ENCODE assay signal across 15 mouse cellular contexts in the genomic region with DNA sequence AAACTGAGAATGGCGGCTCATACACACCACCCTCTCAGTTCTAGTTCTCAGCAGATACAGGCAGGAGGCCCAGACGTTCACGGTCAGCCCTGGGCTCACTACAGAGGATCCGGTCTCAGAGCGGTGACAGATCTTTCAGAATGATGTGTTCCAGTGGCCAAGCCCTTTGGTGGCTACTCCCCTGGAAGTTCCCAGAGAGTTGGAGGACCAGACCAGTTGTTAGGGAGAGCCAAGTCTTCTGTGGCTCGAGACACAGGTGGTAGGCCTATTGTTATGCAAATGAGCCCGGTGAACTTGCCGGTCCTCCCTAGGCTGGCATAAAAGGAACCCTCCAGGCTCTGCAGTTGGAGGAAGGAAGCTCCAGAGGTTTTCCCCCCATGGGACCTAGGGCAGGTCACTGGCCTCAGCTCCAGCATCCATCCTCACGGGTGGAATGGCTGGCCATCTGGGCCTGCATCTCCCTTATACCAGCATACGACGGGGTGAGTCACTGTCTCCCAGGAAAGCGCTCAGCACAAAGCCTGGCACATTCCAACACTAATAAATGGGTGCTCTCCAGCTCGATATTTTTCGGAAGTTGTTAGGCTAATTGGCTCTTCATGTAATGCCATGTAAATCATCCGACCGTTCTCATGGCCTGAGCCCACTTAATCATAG. TPM values are rescaled to one million over a fixed set of nuclear protein-coding genes. Genes with fewer than 3 reads are reported as not detected.
DNase-seq lines count a peak whose midpoint lies in the region; ATAC-seq and TF ChIP-seq lines count a peak whose summit lies in the region.
"Had no signal": no experiment of that assay in that cellular context is flagged by ENCODE, and none has a peak within 500 bp of the region (broad histone marks: within the 10 kb centered on the region; RNA-seq: fewer than 3 reads in every experiment).

No protein-coding gene starts in this region.

- no peaks in the 10 kb centered on the region for H3K9me3 ChIP-seq in heart, embryonic 12.5 days (replicated peaks)
- H3K9me3 ChIP-seq: hindbrain, embryonic 13.5 days; limb, embryonic 15.5 days; lung, embryonic 15.5 days; stomach, embryonic 15.5 days had no signal

- H3K4me2 ChIP-seq in heart, embryonic 12.5 days = 0 out of 2 replicates have a peak overlapping the region, but pooled peaks have one; percentile 5
- H3K4me2 ChIP-seq: hindbrain, embryonic 13.5 days; limb, embryonic 15.5 days; lung, embryonic 15.5 days; stomach, embryonic 15.5 days had no signal

- peaks cover 33% of the 10 kb centered on the region for H3K4me1 ChIP-seq in heart, embryonic 12.5 days (replicated peaks)
- peaks cover 46% of the 10 kb centered on the region for H3K4me1 ChIP-seq in thymus, adult 2 months (replicated peaks; ENCODE audit: control insufficient read depth, insufficient read depth, low read length)

- WGBS in heart, embryonic 12.5 days = 29% methylated on average over 16 of the region's 16 CpGs
- WGBS in thymus, adult 2 months = 83% methylated on average over 16 of the region's 16 CpGs

- no peak overlapping the region for H3K4me3 ChIP-seq in heart, embryonic 12.5 days
- H3K4me3 ChIP-seq in thymus, adult 2 months (ENCODE audit: control insufficient read depth, insufficient read depth, low read length) = no peak overlapping the region
- H3K4me3 ChIP-seq: hindbrain, embryonic 13.5 days; limb, embryonic 15.5 days; lung, embryonic 15.5 days; stomach, embryonic 15.5 days had no signal

- ATAC-seq in heart, embryonic 12.5 days (ENCODE audit: insufficient number of reproducible peaks, low FRiP score) = no peak
- ATAC-seq: activated CD4-positive, CD25-positive, alpha-beta regulatory T cell, adult 4 months had no signal

- DNase-seq in heart, postnatal 25 days (ENCODE audit: low spot score) = no peak
- peak; percentile 7 to 20 for DNase-seq in thymus, postnatal 36 days
- DNase-seq in thymus, adult 2 months = no peak
- DNase-seq in ZHBTc4 (ENCODE audit: low read depth, low spot score) = peak; percentile 92
- no peak for DNase-seq in gastrocnemius, postnatal 4 days (ENCODE audit: low spot score in 2 of 2)
- no peak for DNase-seq in layer of hippocampus, adult 18-20 months (ENCODE audit: low spot score in 2 of 2)
- DNase-seq: cerebellum, postnatal 25 days; kidney, adult 18-20 months; right cerebral cortex, postnatal 4 days had no signal

- H3K36me3 ChIP-seq in heart, embryonic 12.5 days = no peaks in the 10 kb centered on the region
- H3K36me3 ChIP-seq in thymus, adult 2 months (ENCODE audit: control insufficient read depth, insufficient read depth, low read length) = peaks cover 6% of the 10 kb centered on the region
- H3K36me3 ChIP-seq: hindbrain, embryonic 13.5 days; limb, embryonic 15.5 days; lung, embryonic 15.5 days; stomach, embryonic 15.5 days had no signal

- intact Hi-C loops in heart, postnatal 25 days (cut with DNase I) = loop anchor here (2.0 kb wide), 1 partner anchor 16 kb away; no protein-coding TSS in a partner anchor

- no peak for TF ChIP-seq CTCF in thymus, adult 2 months (IDR thresholded peaks at IDR 0.05; ENCODE audit: borderline replicate concordance, control insufficient read depth, extremely low read depth, insufficient read depth, low read length, poor library complexity)

- H3K27ac ChIP-seq in heart, embryonic 12.5 days (ENCODE audit: poor library complexity, severe bottlenecking) = no peak overlapping the region
- H3K27ac ChIP-seq in thymus, adult 2 months (ENCODE audit: control insufficient read depth, insufficient read depth, low read length) = no peak overlapping the region
- H3K27ac ChIP-seq: hindbrain, embryonic 13.5 days; limb, embryonic 15.5 days; lung, embryonic 15.5 days; stomach, embryonic 15.5 days had no signal

- peaks cover 17% of the 10 kb centered on the region for H3K27me3 ChIP-seq in heart, embryonic 12.5 days (replicated peaks)
- H3K27me3 ChIP-seq in thymus, adult 2 months (ENCODE audit: control insufficient read depth, insufficient read depth, low read length) = no peaks in the 10 kb centered on the region
- H3K27me3 ChIP-seq: lung, embryonic 15.5 days; stomach, embryonic 15.5 days had no signal

- no peak for TF ChIP-seq POLR2A in thymus, adult 2 months (IDR thresholded peaks at IDR 0.05; ENCODE audit: control insufficient read depth, extremely low read depth, insufficient read depth, low read length, poor library complexity)

- H3K9ac ChIP-seq in heart, embryonic 12.5 days = no peak overlapping the region
- H3K9ac ChIP-seq: hindbrain, embryonic 13.5 days; limb, embryonic 15.5 days; lung, embryonic 15.5 days; stomach, embryonic 15.5 days had no signal

RNA-seq across cellular contexts. Expression of a gene that starts 3.6 kb away (rescaled TPM):
- polyA plus RNA-seq in heart, embryonic 12.5 days (2016; fragmentation: Nextera tagmentation; extraction: Ambion mirVana) = 6.3 and 6.5 TPM in 2 replicates
- total RNA-seq in heart, postnatal 25 days (2021) = under 1 TPM; 0.70 to 0.75 TPM
- 2,910 and 3,273 TPM in 2 replicates for polyA plus RNA-seq in thymus, adult 2 months (2012; rRNA removed)
- 1 to 10 TPM; 2.5 to 4.1 TPM for total RNA-seq in gastrocnemius, postnatal 4 days (2021)
- 1 to 10 TPM; 2.6 to 3.1 TPM for total RNA-seq in layer of hippocampus, adult 18-20 months (2021)

RNA-seq across cellular contexts. Expression of a gene that starts 54.6 kb away (rescaled TPM):
- 530 and 532 TPM in 2 replicates for polyA plus RNA-seq in heart, embryonic 12.5 days (2016; fragmentation: Nextera tagmentation; extraction: Ambion mirVana)
- 100 to 1,000 TPM; 236 to 255 TPM for total RNA-seq in heart, postnatal 25 days (2021)
- 35.1 and 35.9 TPM in 2 replicates for polyA plus RNA-seq in thymus, adult 2 months (2012; rRNA removed)
- 100 to 1,000 TPM; 234 to 243 TPM for total RNA-seq in gastrocnemius, postnatal 4 days (2021)
- 100 to 1,000 TPM; 461 to 470 TPM for total RNA-seq in layer of hippocampus, adult 18-20 months (2021)

Comparison
In these comparisons a context has a peak if more than half of its experiments do, and no peak if none do; other contexts are left out.
1. DNase-seq: peak in thymus, postnatal 36 days (2 of 2) and ZHBTc4 (single experiment); none in heart, postnatal 25 days (single experiment), thymus, adult 2 months (single experiment), gastrocnemius, postnatal 4 days (0 of 2) and layer of hippocampus, adult 18-20 months (0 of 2).